Mouse (Mus musculus) intestine, embryonic 14.5 days (tissue): ENCODE measurements around the gene Synpo2. TPM values are rescaled to one million over a fixed set of nuclear protein-coding genes. Genes with fewer than 3 reads are reported as not detected.

Source experiments
- ATAC-seq: fragments of 200-750 bp; cut with Nextera tagmentation; replicated peaks from 2 replicates; pipeline ENCODE4 v1.8.0; 2017; ENCODE audit warnings: low read depth, moderate number of reproducible peaks, moderate TSS enrichment, moderate library complexity; ENCODE audit not compliant: low FRiP score, low TSS enrichment
- DNase-seq: peaks from one replicate; pipeline ENCODE4 v3.0.0-alpha.2; 2018; ENCODE audit warnings: low spot score
- H3K27ac ChIP-seq: fragments of 300-500 bp; sonication (generic); 2 replicates; pipeline ENCODE4 v1.5.1; 2014; ENCODE audit warnings: low read depth, mild to moderate bottlenecking, control low read depth
- H3K27me3 ChIP-seq: fragments of 300-500 bp; sonication (generic); replicated peaks from 2 replicates; pipeline ENCODE4 v1.6.1; 2014; ENCODE audit warnings: low read length, control low read depth; ENCODE audit not compliant: control insufficient read depth, insufficient read depth
- H3K36me3 ChIP-seq: fragments of 300-500 bp; sonication (generic); 2 replicates; pipeline ENCODE4 v1.6.1; 2014; ENCODE audit warnings: low read length, control low read depth; ENCODE audit not compliant: control insufficient read depth, insufficient read depth
- H3K4me1 ChIP-seq: fragments of 300-500 bp; sonication (generic); replicated peaks from 2 replicates; pipeline ENCODE4 v1.6.1; 2014; ENCODE audit warnings: low read length, control low read depth, mixed read lengths; ENCODE audit not compliant: control insufficient read depth, insufficient read depth
- H3K4me2 ChIP-seq: fragments of 300-500 bp; sonication (generic); 2 replicates; pipeline ENCODE4 v1.6.1; 2014; ENCODE audit warnings: low read length
- H3K4me3 ChIP-seq: fragments of 300-500 bp; sonication (generic); 2 replicates; pipeline ENCODE4 v1.5.1; 2014; ENCODE audit warnings: low read depth, low read length, control low read depth, mixed read lengths
- H3K9ac ChIP-seq: fragments of 300-500 bp; sonication (generic); 2 replicates; pipeline ENCODE4 v1.6.1; 2014; ENCODE audit warnings: mild to moderate bottlenecking, low read length
- H3K9me3 ChIP-seq: fragments of 300-500 bp; sonication (generic); 2 replicates; pipeline ENCODE4 v1.6.1; 2016; ENCODE audit warnings: low read length, control low read depth; ENCODE audit not compliant: control insufficient read depth
- WGBS: fragments of 180-500 bp; shearing (Covaris S2); extraction: QIAGEN DNeasy Blood & Tissue Kit; methylation state at CpG from one replicate; pipeline ENCODE4 v1.1.7; 2014; 5-methylcytosine and 5-hydroxymethylcytosine counted together
- polyA plus RNA-seq: library from polyadenylated mRNA; unstranded; fragments of >200 nt; fragmentation: Nextera tagmentation; extraction: Ambion mirVana; gene quantifications from 2 replicates; pipeline ENCODE4 v1.2.1, GENCODE M21; 2014

The Synpo2 gene
- polyA plus RNA-seq, 1 experiment from 2014 or later, result 56.2 TPM

GRCm38 (mm10) chr3:123256181-123257101 lies 20.5 kb upstream of the Synpo2 start:
- DNase-seq (no peak), ATAC-seq (no peak)
- Histone ChIP-seq H3K4me2 (no peak overlapping the region), H3K27me3 (no peaks in the 10 kb centered on the region), H3K27ac (no peak overlapping the region), H3K9me3 (no peaks in the 10 kb centered on the region), H3K36me3 (no peaks in the 10 kb centered on the region), H3K4me3 (no peak overlapping the region), H3K4me1 (no peaks in the 10 kb centered on the region), H3K9ac (no peak overlapping the region)
- WGBS, result 81% methylated on average over 11 of the region's 11 CpGs

- ATAC-seq, result no peak
- DNase-seq, result no peak
- no peaks in the 10 kb centered on the region for H3K27me3 ChIP-seq
- no peak overlapping the region for H3K27ac ChIP-seq
- H3K36me3 ChIP-seq, result no peaks in the 10 kb centered on the region
- no peak overlapping the region for H3K9ac ChIP-seq
- no peak overlapping the region for H3K4me2 ChIP-seq
- H3K4me1 ChIP-seq, result no peaks in the 10 kb centered on the region
- no peak overlapping the region for H3K4me3 ChIP-seq
- 19% methylated on average over 4 of the region's 4 CpGs for WGBS
- H3K9me3 ChIP-seq, result no peaks in the 10 kb centered on the region
These were observed 9.7 kb upstream of the Synpo2 start for GRCm38 (mm10) chr3:123245646-123246045.

- Histone ChIP-seq H3K27me3 (no peaks in the 10 kb centered on the region), H3K36me3 (no peaks in the 10 kb centered on the region), H3K9me3 (no peaks in the 10 kb centered on the region), H3K4me3 (no peak overlapping the region), H3K4me1 (no peaks in the 10 kb centered on the region), H3K4me2 (no peak overlapping the region), H3K27ac (no peak overlapping the region), H3K9ac (no peak overlapping the region)
- no peak for DNase-seq
- WGBS, result 68% methylated on average over 5 of the region's 5 CpGs
- ATAC-seq, result no peak
These were observed 8.4 kb upstream of the Synpo2 start for GRCm38 (mm10) chr3:123244376-123244775.

GRCm38 (mm10) chr3:123237446-123237845 lies 1.5 kb upstream of the Synpo2 start:
- H3K4me2 ChIP-seq, result no peak overlapping the region
- no peak overlapping the region for H3K4me3 ChIP-seq
- no peaks in the 10 kb centered on the region for H3K27me3 ChIP-seq
- no peak for DNase-seq
- ATAC-seq, result no peak
- no peaks in the 10 kb centered on the region for H3K36me3 ChIP-seq
- H3K9ac ChIP-seq, result no peak overlapping the region
- no peaks in the 10 kb centered on the region for H3K9me3 ChIP-seq
- H3K27ac ChIP-seq, result no peak overlapping the region
- H3K4me1 ChIP-seq, result peaks cover 12% of the 10 kb centered on the region

GRCm38 (mm10) chr3:123237039-123237438 lies 1.1 kb upstream of the Synpo2 start:
- Histone ChIP-seq H3K4me3 (no peak overlapping the region), H3K4me2 (no peak overlapping the region), H3K27ac (no peak overlapping the region), H3K4me1 (peaks cover 12% of the 10 kb centered on the region), H3K36me3 (no peaks in the 10 kb centered on the region), H3K27me3 (no peaks in the 10 kb centered on the region), H3K9ac (no peak overlapping the region), H3K9me3 (no peaks in the 10 kb centered on the region)
- ATAC-seq, result no peak
- 29% methylated on average over 7 of the region's 7 CpGs for WGBS
- no peak for DNase-seq

GRCm38 (mm10) chr3:123235495-123235894 lies 454 bp downstream of the Synpo2 start:
- Histone ChIP-seq H3K27me3 (no peaks in the 10 kb centered on the region), H3K4me2 (peak overlapping the region; percentile 59), H3K27ac (peak overlapping the region; percentile 78), H3K4me1 (peaks cover 12% of the 10 kb centered on the region), H3K9me3 (peaks cover 5% of the 10 kb centered on the region; the same call in 1 of the 2 replicates), H3K36me3 (0 out of 2 replicates have a peak, but pooled peaks cover 2% of the 10 kb centered on the region), H3K4me3 (peak overlapping the region; percentile 66), H3K9ac (peak overlapping the region; percentile 68)
- ATAC-seq (no peak), DNase-seq (no peak)
- 15% methylated on average over 7 of the region's 7 CpGs for WGBS

GRCm38 (mm10) chr3:123234191-123234836 lies 1.6 kb downstream of the Synpo2 start:
- DNase-seq, result peak; percentile 65
- peak overlapping the region; percentile 66 for H3K4me3 ChIP-seq
- peak overlapping the region; percentile 53 for H3K9ac ChIP-seq
- H3K27me3 ChIP-seq, result no peaks in the 10 kb centered on the region
- H3K4me1 ChIP-seq, result peaks cover 12% of the 10 kb centered on the region
- H3K36me3 ChIP-seq, result 0 out of 2 replicates have a peak, but pooled peaks cover 3% of the 10 kb centered on the region
- peaks cover 5% of the 10 kb centered on the region; the same call in 1 of the 2 replicates for H3K9me3 ChIP-seq
- 27% methylated on average over 16 of the region's 16 CpGs for WGBS
- H3K27ac ChIP-seq, result peak overlapping the region; percentile 65
- H3K4me2 ChIP-seq, result peak overlapping the region; percentile 53
- peak; percentile 47; the same call in 1 of the 2 replicates for ATAC-seq

GRCm38 (mm10) chr3:123231639-123232038 lies 4.3 kb downstream of the Synpo2 start:
- 86% methylated on average over 2 of the region's 2 CpGs for WGBS
- no peaks in the 10 kb centered on the region for H3K27me3 ChIP-seq

More at GRCm38 (mm10) chr3:123231639-123232038, 4.3 kb downstream of the Synpo2 start:
- Histone ChIP-seq H3K4me2 (no peak overlapping the region), H3K36me3 (0 out of 2 replicates have a peak, but pooled peaks cover 3% of the 10 kb centered on the region), H3K27ac (no peak overlapping the region), H3K9me3 (peaks cover 5% of the 10 kb centered on the region; the same call in 1 of the 2 replicates), H3K9ac (no peak overlapping the region), H3K4me1 (peaks cover 6% of the 10 kb centered on the region; the same call in 1 of the 2 replicates), H3K4me3 (no peak overlapping the region)
- ATAC-seq, result no peak
- no peak for DNase-seq
